Mouse (Mus musculus) layer of hippocampus, adult 9-11 months (tissue): ENCODE measurements around the gene Tmem59l.

Source experiments
- DNase-seq: peaks from one replicate; pipeline ENCODE4 v3.0.0; 2022

The Tmem59l gene

GRCm38 (mm10) chr8:70506328-70507026 is 19.3 kb upstream of the Tmem59l start, which contains the start of gene Rex1bd:
Rex1bd (minus strand) TSS chr8:70506752.
- peak; percentile 95 for DNase-seq

- DNase-seq: no peak
Measured at GRCm38 (mm10) chr8:70505698-70506327, 18.7 kb upstream of the Tmem59l start.

GRCm38 (mm10) chr8:70504851-70505250 is 17.7 kb upstream of the Tmem59l start:
- DNase-seq: peak; percentile 69

- peak; percentile 56 for DNase-seq
Measured at GRCm38 (mm10) chr8:70504291-70504716, 17.1 kb upstream of the Tmem59l start.

- DNase-seq: no peak
Measured at GRCm38 (mm10) chr8:70503062-70503750, 16.0 kb upstream of the Tmem59l start.

- no peak for DNase-seq
Measured at GRCm38 (mm10) chr8:70502540-70502939, 15.4 kb upstream of the Tmem59l start.

- DNase-seq: no peak
Measured at GRCm38 (mm10) chr8:70501820-70502529, 14.8 kb upstream of the Tmem59l start.

- no peak for DNase-seq
Measured at GRCm38 (mm10) chr8:70500386-70501301, 13.5 kb upstream of the Tmem59l start.

- no peak for DNase-seq
Measured at GRCm38 (mm10) chr8:70495771-70496062, 8.6 kb upstream of the Tmem59l start.

- no peak for DNase-seq
Measured at GRCm38 (mm10) chr8:70495001-70495770, 8.0 kb upstream of the Tmem59l start.

GRCm38 (mm10) chr8:70494416-70494945 is 7.3 kb upstream of the Tmem59l start:
- DNase-seq: no peak

- no peak for DNase-seq
Measured at GRCm38 (mm10) chr8:70493692-70494415, 6.7 kb upstream of the Tmem59l start.

GRCm38 (mm10) chr8:70492664-70493640 is 5.8 kb upstream of the Tmem59l start, which contains the start of gene Crlf1:
Crlf1 (plus strand) TSS chr8:70493158.
- DNase-seq: no peak

- DNase-seq: no peak
Measured at GRCm38 (mm10) chr8:70490880-70491495, 3.8 kb upstream of the Tmem59l start.

- DNase-seq: no peak
Measured at GRCm38 (mm10) chr8:70490061-70490879, 3.1 kb upstream of the Tmem59l start.

GRCm38 (mm10) chr8:70489576-70489975 is 2.4 kb upstream of the Tmem59l start:
- DNase-seq: no peak

GRCm38 (mm10) chr8:70488931-70489470 is 1.8 kb upstream of the Tmem59l start:
- no peak for DNase-seq
